Mouse (Mus musculus) effector memory CD4-positive, alpha-beta T cell, adult 5 months (primary cell): ENCODE results near the gene Zfp804b. TPM values are rescaled to one million over a fixed set of nuclear protein-coding genes. Genes with fewer than 3 reads are reported as not detected.

Source experiments
- polyA plus RNA-seq: library from polyadenylated mRNA; unstranded; fragments of 100-300 nt; shearing (Covaris generic); gene quantifications from one replicate; pipeline ENCODE4 v1.2.1, GENCODE M21; 2017

The Zfp804b gene
- not detected for polyA plus RNA-seq

DNA sequence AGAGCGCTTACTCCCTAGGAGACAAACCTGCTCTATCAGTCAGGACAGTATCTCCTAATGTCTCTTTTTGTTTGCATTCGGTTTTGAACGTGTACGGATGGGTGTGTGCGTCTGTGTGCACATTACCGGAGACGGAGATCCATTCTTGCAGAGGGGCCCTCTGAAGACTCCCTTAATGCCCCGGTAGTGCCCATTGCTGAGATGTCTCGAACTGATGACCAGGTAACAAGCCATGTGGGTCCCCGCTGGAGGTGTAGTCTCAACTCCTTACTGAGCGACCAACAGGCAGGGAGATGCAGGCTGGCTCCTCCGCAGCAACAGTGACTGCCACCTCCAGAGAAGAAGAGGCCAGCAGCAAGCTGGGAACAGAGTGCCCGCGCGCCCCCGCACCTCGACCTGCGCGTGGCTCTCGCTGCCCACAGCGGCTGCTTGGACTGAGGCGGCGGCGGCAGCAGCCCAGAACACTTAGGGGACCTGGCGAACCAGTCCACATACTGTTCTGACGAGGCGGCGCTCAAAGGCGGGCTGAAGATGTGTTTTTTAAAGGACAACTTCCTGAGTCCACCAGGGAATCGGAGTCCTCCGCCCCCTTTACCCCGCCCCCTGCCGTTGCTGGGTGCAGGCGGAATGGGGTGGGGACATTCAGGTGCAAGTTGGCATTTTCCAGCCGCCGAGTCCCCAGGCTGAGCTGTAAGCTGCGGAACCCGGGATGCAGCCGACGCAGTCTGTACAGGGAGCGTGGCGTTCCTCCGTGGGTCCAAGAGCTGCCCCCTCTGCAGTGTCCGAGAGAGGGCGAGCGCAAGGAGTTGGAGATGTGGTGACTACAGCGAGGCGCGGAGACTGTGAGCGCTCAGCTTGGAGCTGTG, at the start of gene Zfp804b:
TSS of gene Zfp804b (minus strand) at position 612 of the 866 bp plus-strand sequence.

DNA sequence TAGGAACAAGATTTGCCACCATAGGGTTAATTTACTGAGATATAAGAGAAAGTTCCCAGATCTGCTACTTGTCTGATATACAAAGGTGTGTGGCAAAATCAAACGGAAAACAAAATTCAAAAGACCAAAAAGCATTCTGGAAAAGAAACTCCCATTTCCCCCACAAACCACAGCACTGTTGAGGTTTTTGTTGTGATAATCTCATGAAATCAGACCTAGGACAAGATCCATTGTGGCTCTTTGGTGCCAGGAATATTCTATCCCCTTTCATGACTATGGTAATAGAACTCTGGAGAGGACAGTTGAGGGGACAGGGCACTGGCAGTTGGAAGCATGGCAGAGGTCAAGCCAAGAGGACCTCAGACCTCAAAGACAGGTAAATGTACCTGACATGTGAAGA, 40.7 kb downstream of the Zfp804b start, which contains the start of gene Tex47:
TSS of gene Tex47 (plus strand) at position 301 of the 400 bp plus-strand sequence.

Other genes starting within 250 kb of the Zfp804b start
- gene Tex47, start 40.6 kb downstream of the Zfp804b start, polyA plus RNA-seq: not detected